Mouse (Mus musculus): ENCODE data around the gene Rccd1. TPM values are rescaled to one million over a fixed set of nuclear protein-coding genes. Genes with fewer than 3 reads are reported as not detected.

Rccd1 gene
- polyA plus RNA-seq, 1 experiment: 22.2 TPM

DNA sequence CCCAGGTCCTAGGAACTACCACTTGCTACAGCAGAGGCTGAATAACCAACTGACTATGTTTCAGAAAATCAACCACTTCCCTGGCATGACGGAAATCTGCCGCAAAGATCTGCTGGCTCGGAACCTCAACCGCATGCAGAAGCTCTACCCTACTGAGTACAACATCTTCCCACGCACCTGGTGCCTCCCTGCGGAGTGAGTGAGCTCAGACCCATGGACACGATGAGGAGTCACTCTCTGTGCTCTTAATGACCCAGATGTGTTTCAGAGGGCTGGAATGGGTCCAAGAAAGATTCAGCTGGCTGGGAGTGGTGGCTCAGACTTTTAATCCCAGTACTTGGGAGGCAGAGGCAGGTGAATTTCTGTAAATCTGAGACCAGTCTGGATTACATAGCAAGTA is 71.8 kb downstream of the Rccd1 start:
- DNase-seq (ENCODE audit: low read depth): no peak
- TF ChIP-seq CTCF (IDR thresholded peaks at IDR 0.05; ENCODE audit: borderline replicate concordance, extremely low read depth, insufficient read depth, insufficient read length) (no peak), POLR2A (IDR thresholded peaks at IDR 0.05; ENCODE audit: borderline replicate concordance, extremely low read depth, insufficient read depth, insufficient read length, poor library complexity, severe bottlenecking) (no peak)

DNA sequence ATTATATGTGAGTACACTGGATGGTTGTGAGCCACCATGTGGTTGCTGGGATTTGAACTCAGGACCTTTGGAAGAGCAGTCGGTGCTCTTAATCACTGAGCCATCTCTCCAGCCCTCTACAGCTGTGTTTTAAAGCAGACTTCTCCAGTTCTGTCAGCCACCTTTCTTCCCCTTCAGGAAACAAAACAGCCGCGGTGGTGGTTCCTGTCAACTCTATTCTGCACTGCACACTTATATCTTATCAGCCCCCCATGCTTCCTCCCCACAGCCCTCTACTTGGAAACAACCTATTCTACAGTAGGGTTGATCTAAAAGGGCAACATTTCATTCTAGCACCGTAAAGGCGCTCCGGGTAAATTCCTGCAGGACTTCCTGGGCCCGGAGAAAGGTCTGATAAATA is 77.4 kb downstream of the Rccd1 start:
- TF ChIP-seq POLR2A (IDR thresholded peaks at IDR 0.05; ENCODE audit: borderline replicate concordance, extremely low read depth, insufficient read depth, insufficient read length, poor library complexity, severe bottlenecking) (no peak), CTCF (IDR thresholded peaks at IDR 0.05; ENCODE audit: borderline replicate concordance, extremely low read depth, insufficient read depth, insufficient read length) (no peak)
- DNase-seq (ENCODE audit: low read depth): peak; percentile 7

DNA sequence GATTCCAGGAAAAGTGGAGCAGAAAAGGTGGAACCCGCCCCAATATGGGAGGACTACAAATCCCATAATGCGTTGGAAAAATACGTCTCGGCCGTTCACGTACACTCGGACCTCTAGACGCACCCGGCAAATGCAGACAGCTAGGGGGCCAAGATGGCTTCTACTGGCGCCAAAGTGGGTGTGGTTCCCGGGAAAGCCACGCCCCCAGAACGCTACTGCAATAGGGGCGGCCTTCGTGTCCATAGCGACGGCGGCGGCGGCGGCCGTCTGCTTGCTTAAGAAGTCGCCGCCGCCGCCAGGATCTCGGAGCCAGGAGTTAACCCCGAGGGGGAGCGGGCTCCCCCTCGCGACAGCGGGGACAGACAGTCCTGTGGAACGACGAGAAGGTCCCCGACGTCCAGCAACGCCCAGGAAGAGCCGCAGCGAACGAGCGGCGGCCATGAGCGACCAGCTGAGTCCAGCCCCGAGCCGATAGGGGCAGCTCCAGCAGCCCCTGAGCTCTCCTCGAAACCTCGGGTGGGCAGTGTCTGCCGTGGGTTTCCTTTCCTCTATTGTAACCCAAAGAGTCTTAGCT is 78.0 kb downstream of the Rccd1 start, which contains the start of gene Ttll13:
Gene Ttll13, plus strand, starts transcription at position 229 of the 574 bp plus-strand sequence.
- peak; percentile 51; the same call in 1 of the 2 replicates for TF ChIP-seq CTCF (IDR thresholded peaks at IDR 0.05; ENCODE audit: borderline replicate concordance, extremely low read depth, insufficient read depth, insufficient read length)
- peak; percentile 69; the same call in 1 of the 2 replicates for TF ChIP-seq POLR2A (IDR thresholded peaks at IDR 0.05; ENCODE audit: borderline replicate concordance, extremely low read depth, insufficient read depth, insufficient read length, poor library complexity, severe bottlenecking)
- DNase-seq (ENCODE audit: low read depth): peak; percentile 100

DNA sequence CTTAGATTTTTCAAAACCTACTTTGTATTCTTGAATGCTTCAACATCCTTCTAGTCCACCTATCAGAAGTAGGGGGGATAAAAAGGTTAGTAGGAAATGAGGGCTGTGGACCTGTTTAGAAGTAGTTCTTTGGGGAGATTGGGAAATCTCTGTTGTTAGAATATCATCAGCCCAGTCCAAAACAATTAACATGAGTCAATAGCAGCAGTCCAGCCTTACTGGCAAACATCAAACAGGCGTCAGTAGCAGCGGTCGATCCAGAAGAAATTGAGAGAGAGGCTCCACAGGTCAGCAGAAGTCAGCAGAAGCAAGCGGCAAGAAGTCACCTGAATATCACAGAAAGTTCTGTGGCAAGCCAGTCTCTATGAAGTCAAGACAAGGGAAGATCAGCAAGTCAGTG is 79.4 kb downstream of the Rccd1 start:
- no peak for DNase-seq (ENCODE audit: low read depth)
- TF ChIP-seq POLR2A (IDR thresholded peaks at IDR 0.05; ENCODE audit: borderline replicate concordance, extremely low read depth, insufficient read depth, insufficient read length, poor library complexity, severe bottlenecking): no peak
- TF ChIP-seq CTCF (IDR thresholded peaks at IDR 0.05; ENCODE audit: borderline replicate concordance, extremely low read depth, insufficient read depth, insufficient read length): no peak

Other genes starting within 250 kb of the Rccd1 start
- 230 and 297 TPM in 2 replicates for gene Idh2, start 209.1 kb downstream of the Rccd1 start, polyA plus RNA-seq (2012; rRNA removed)
- 14.7 and 23.6 TPM in 2 replicates for gene Sema4b, start 137.6 kb downstream of the Rccd1 start, polyA plus RNA-seq (2012; rRNA removed)
- gene Cib1, start 91.6 kb downstream of the Rccd1 start, polyA plus RNA-seq (2012; rRNA removed): 25.7 and 31.1 TPM in 2 replicates
- gene Gdpgp1, start 91.6 kb downstream of the Rccd1 start, polyA plus RNA-seq (2012; rRNA removed): 2.3 and 3.4 TPM in 2 replicates
- 0.79 and 1.2 TPM in 2 replicates for gene Ttll13, start 78.1 kb downstream of the Rccd1 start, polyA plus RNA-seq (2012; rRNA removed)
- gene Ngrn, start 63.2 kb downstream of the Rccd1 start, polyA plus RNA-seq (2012; rRNA removed): 50.9 and 65.2 TPM in 2 replicates
- 25.5 and 34.0 TPM in 2 replicates for gene Vps33b, start 54.8 kb downstream of the Rccd1 start, polyA plus RNA-seq (2012; rRNA removed)
- 37.3 and 62.3 TPM in 2 replicates for gene Prc1, start 30.0 kb downstream of the Rccd1 start, polyA plus RNA-seq (2012; rRNA removed)
- gene Unc45a, start 16.6 kb upstream of the Rccd1 start, polyA plus RNA-seq (2012; rRNA removed): 73.6 and 85.0 TPM in 2 replicates
- 45.0 and 61.4 TPM in 2 replicates for gene Hddc3, start 18.6 kb upstream of the Rccd1 start, polyA plus RNA-seq (2012; rRNA removed)
- gene Man2a2, start 46.9 kb upstream of the Rccd1 start, polyA plus RNA-seq (2012; rRNA removed): 59.9 and 78.3 TPM in 2 replicates
- gene Fes, start 63.5 kb upstream of the Rccd1 start, polyA plus RNA-seq (2012; rRNA removed): 7.1 and 8.0 TPM in 2 replicates
- gene Furin, start 81.0 kb upstream of the Rccd1 start, polyA plus RNA-seq (2012; rRNA removed): 13.3 and 22.8 TPM in 2 replicates
- gene Blm, start 210.7 kb upstream of the Rccd1 start, polyA plus RNA-seq (2012; rRNA removed): 10.8 and 11.7 TPM in 2 replicates